Mouse (Mus musculus): ENCODE results near the gene Slc39a8.

GRCm38 (mm10) chr3:135905729-135906128 is 80.7 kb downstream of the Slc39a8 start:
- no peak for TF ChIP-seq GATA1 (IDR thresholded peaks at IDR 0.05; ENCODE audit: low read length)
- TF ChIP-seq TAL1 (IDR thresholded peaks at IDR 0.05; ENCODE audit: low read length), result no peak
